In genomic region chr13:100752529-100752928, GRCm38 (mm10) we compare ENCODE assay signal across 27 mouse cellular contexts. TPM values are rescaled to one million over a fixed set of nuclear protein-coding genes. Genes with fewer than 3 reads are reported as not detected.
DNase-seq lines count a peak whose midpoint lies in the region; ATAC-seq and TF ChIP-seq lines count a peak whose summit lies in the region.
"Had no signal": no experiment of that assay in that cellular context is flagged by ENCODE, and none has a peak within 500 bp of the region (broad histone marks: within the 10 kb centered on the region; RNA-seq: fewer than 3 reads in every experiment).

No protein-coding gene starts in this region.

- DNase-seq in MEL (ENCODE audit: low read depth, low spot score): peak; percentile 80
- no peak for DNase-seq in liver, postnatal 0 days
- DNase-seq in midbrain, embryonic 14.5 days: no peak
- DNase-seq: adrenal gland, postnatal 10 days; B cell, adult 2 months; cerebellum, adult 8-10 months; cerebellum, postnatal 25 days; gastrocnemius, postnatal 10 days; heart, postnatal 36 days; kidney, adult 18-20 months; kidney, postnatal 36 days; lung, embryonic 14.5 days; lung, postnatal 14 days; right cerebral cortex, adult 18-20 months had no signal

- no peaks in the 10 kb centered on the region for H3K27me3 ChIP-seq in MEL (ENCODE audit: control insufficient read depth in 1 of 2, insufficient read depth in 2 of 2, low read length in 2 of 2)
- H3K27me3 ChIP-seq in liver, embryonic 12.5 days (replicated peaks): no peaks in the 10 kb centered on the region
- no peaks in the 10 kb centered on the region for H3K27me3 ChIP-seq in liver, postnatal 0 days (ENCODE audit: insufficient read depth, low read length)
- no peaks in the 10 kb centered on the region for H3K27me3 ChIP-seq in kidney, embryonic 16.5 days (ENCODE audit: insufficient read depth, low read length)
- H3K27me3 ChIP-seq in midbrain, embryonic 14.5 days (ENCODE audit: control insufficient read depth, insufficient read depth, low read length): no peaks in the 10 kb centered on the region
- H3K27me3 ChIP-seq: heart, embryonic 15.5 days; hindbrain, embryonic 13.5 days; kidney, embryonic 15.5 days; neural tube, embryonic 12.5 days; Patski had no signal

- no peak for TF ChIP-seq POLR2A in MEL (IDR thresholded peaks at IDR 0.05; ENCODE audit: control insufficient read depth in 1 of 2, insufficient read depth in 1 of 2, low read depth in 1 of 2, low read length in 2 of 2, poor library complexity in 1 of 2)

- TF ChIP-seq CTCF in MEL (IDR thresholded peaks at IDR 0.05 in 2 of 3, conservative IDR thresholded peaks at IDR 0.05 in 1 of 3; ENCODE audit: control insufficient read depth in 1 of 3, insufficient read depth in 1 of 3, low read depth in 2 of 3, low read length in 3 of 3, poor library complexity in 1 of 3, severe bottlenecking in 1 of 3): no peak
- TF ChIP-seq CTCF in liver, postnatal 0 days (IDR thresholded peaks at IDR 0.05; ENCODE audit: low read depth): no peak

- peaks cover 24 to 29% of the 10 kb centered on the region in 2 experiments for H3K4me1 ChIP-seq in MEL (ENCODE audit: control insufficient read depth in 1 of 2, insufficient read depth in 2 of 2, low read length in 2 of 2)
- peaks cover 59% of the 10 kb centered on the region for H3K4me1 ChIP-seq in liver, embryonic 12.5 days
- H3K4me1 ChIP-seq in liver, postnatal 0 days (ENCODE audit: insufficient read depth): peaks cover 22% of the 10 kb centered on the region; the same call in 1 of the 2 replicates
- H3K4me1 ChIP-seq in kidney, embryonic 16.5 days (ENCODE audit: insufficient read depth, low read length): peaks cover 3% of the 10 kb centered on the region; the same call in 1 of the 2 replicates
- H3K4me1 ChIP-seq in midbrain, embryonic 14.5 days (ENCODE audit: control insufficient read depth, insufficient read depth, low read length): no peaks in the 10 kb centered on the region
- H3K4me1 ChIP-seq: heart, embryonic 15.5 days; hindbrain, embryonic 13.5 days; kidney, embryonic 15.5 days; neural tube, embryonic 12.5 days had no signal

- no peaks in the 10 kb centered on the region for H3K79me2 ChIP-seq in MEL (ENCODE audit: control insufficient read depth, insufficient read depth, low read length, poor library complexity)

- peak overlapping the region; percentile 76 for H3K27ac ChIP-seq in MEL (ENCODE audit: control insufficient read depth, low read depth, low read length)
- H3K27ac ChIP-seq in liver, embryonic 12.5 days: peak overlapping the region; percentile 73
- no peak overlapping the region for H3K27ac ChIP-seq in liver, postnatal 0 days (ENCODE audit: low read depth)
- no peak overlapping the region for H3K27ac ChIP-seq in kidney, embryonic 16.5 days (ENCODE audit: low read length)
- H3K27ac ChIP-seq in midbrain, embryonic 14.5 days (replicated peaks; ENCODE audit: low read depth, low read length): no peak overlapping the region
- H3K27ac ChIP-seq: heart, embryonic 15.5 days; hindbrain, embryonic 13.5 days; kidney, embryonic 15.5 days; layer of hippocampus, adult 2 months; neural tube, embryonic 12.5 days had no signal

- WGBS in liver, embryonic 12.5 days (ENCODE audit: insufficient replicate concordance): 42% methylated on average over 8 of the region's 8 CpGs
- WGBS in liver, postnatal 0 days (ENCODE audit: insufficient replicate concordance): 60% methylated on average over 8 of the region's 8 CpGs
- 90% methylated on average over 8 of the region's 8 CpGs for WGBS in kidney, embryonic 16.5 days
- WGBS in midbrain, embryonic 14.5 days: 92% methylated on average over 8 of the region's 8 CpGs

- peak; percentile 35; the same call in 1 of the 2 replicates for ATAC-seq in erythroblast, adult 5-6 weeks (replicated peaks; ENCODE audit: low FRiP score, poor library complexity, severe bottlenecking)
- ATAC-seq in liver, embryonic 12.5 days: peak; percentile 74
- ATAC-seq in liver, postnatal 0 days: peak; percentile 28; the same call in 1 of the 2 replicates
- ATAC-seq in kidney, embryonic 16.5 days (ENCODE audit: low FRiP score, low TSS enrichment): no peak
- no peak for ATAC-seq in midbrain, embryonic 14.5 days (ENCODE audit: low FRiP score, low TSS enrichment)
- ATAC-seq: forebrain, embryonic 16.5 days; inflammation-experienced regulatory T-cells, adult 6 months; Patski had no signal

- H3K9me3 ChIP-seq in MEL (replicated peaks; ENCODE audit: insufficient read depth, low read length): no peaks in the 10 kb centered on the region
- H3K9me3 ChIP-seq in liver, embryonic 12.5 days (replicated peaks): no peaks in the 10 kb centered on the region
- no peaks in the 10 kb centered on the region for H3K9me3 ChIP-seq in liver, postnatal 0 days (ENCODE audit: low read length)
- no peaks in the 10 kb centered on the region for H3K9me3 ChIP-seq in kidney, embryonic 16.5 days (ENCODE audit: low read length)
- H3K9me3 ChIP-seq in midbrain, embryonic 14.5 days (ENCODE audit: control insufficient read depth, low read length): no peaks in the 10 kb centered on the region
- H3K9me3 ChIP-seq: heart, embryonic 15.5 days; hindbrain, embryonic 13.5 days; kidney, embryonic 15.5 days; neural tube, embryonic 12.5 days had no signal

- peak; percentile 72 to 76 for TF ChIP-seq EP300 in MEL (IDR thresholded peaks at IDR 0.05; ENCODE audit: low read depth in 1 of 2, low read length in 2 of 2)
- TF ChIP-seq EP300 in liver, postnatal 0 days (IDR thresholded peaks at IDR 0.05; ENCODE audit: low read depth): no peak

- peak overlapping the region; percentile 38 for H3K9ac ChIP-seq in MEL (ENCODE audit: control insufficient read depth, low read depth, low read length, poor library complexity, severe bottlenecking)
- H3K9ac ChIP-seq in liver, embryonic 12.5 days: peak overlapping the region; percentile 23; the same call in 1 of the 2 replicates
- no peak overlapping the region for H3K9ac ChIP-seq in liver, postnatal 0 days (replicated peaks)
- no peak overlapping the region for H3K9ac ChIP-seq in kidney, embryonic 16.5 days (replicated peaks; ENCODE audit: low read length)
- no peak overlapping the region for H3K9ac ChIP-seq in midbrain, embryonic 14.5 days (replicated peaks; ENCODE audit: low read length)
- H3K9ac ChIP-seq: heart, embryonic 15.5 days; hindbrain, embryonic 13.5 days; kidney, embryonic 15.5 days; lung, embryonic 14.5 days; neural tube, embryonic 12.5 days had no signal

- peak overlapping the region; percentile 47 for H3K4me2 ChIP-seq in liver, embryonic 12.5 days
- no peak overlapping the region for H3K4me2 ChIP-seq in liver, postnatal 0 days (ENCODE audit: low read depth, low read length)
- H3K4me2 ChIP-seq in kidney, embryonic 16.5 days (replicated peaks; ENCODE audit: low read depth, low read length): no peak overlapping the region
- H3K4me2 ChIP-seq in midbrain, embryonic 14.5 days (ENCODE audit: low read length): no peak overlapping the region
- H3K4me2 ChIP-seq: heart, embryonic 15.5 days; hindbrain, embryonic 13.5 days; kidney, embryonic 15.5 days; lung, embryonic 14.5 days; midbrain, embryonic 11.5 days; neural tube, embryonic 12.5 days had no signal

- no peak for TF ChIP-seq RAD21 in MEL (IDR thresholded peaks at IDR 0.05; ENCODE audit: low read depth, low read length)

- peaks cover 0 to 38% of the 10 kb centered on the region in 2 experiments; a peak in 2 of 4 replicates for H3K36me3 ChIP-seq in MEL (ENCODE audit: control insufficient read depth in 1 of 2, insufficient read depth in 2 of 2, low read length in 2 of 2)
- H3K36me3 ChIP-seq in liver, embryonic 12.5 days: no peaks in the 10 kb centered on the region
- H3K36me3 ChIP-seq in liver, postnatal 0 days (replicated peaks; ENCODE audit: insufficient read depth, low read length): no peaks in the 10 kb centered on the region
- no peaks in the 10 kb centered on the region for H3K36me3 ChIP-seq in kidney, embryonic 16.5 days (ENCODE audit: insufficient read depth, low read length)
- H3K36me3 ChIP-seq in midbrain, embryonic 14.5 days (ENCODE audit: control insufficient read depth, insufficient read depth, low read length): no peaks in the 10 kb centered on the region
- H3K36me3 ChIP-seq: heart, embryonic 15.5 days; hindbrain, embryonic 13.5 days; kidney, embryonic 15.5 days; neural tube, embryonic 12.5 days had no signal

- 0 out of 4 replicates have a peak overlapping the region, but pooled peaks of 1 of the 2 experiments have one; percentile 9 for H3K4me3 ChIP-seq in MEL (ENCODE audit: control insufficient read depth in 1 of 2, insufficient read depth in 1 of 2, low read depth in 2 of 2, low read length in 2 of 2)
- 0 out of 2 replicates have a peak overlapping the region, but pooled peaks have one; percentile 4 for H3K4me3 ChIP-seq in liver, embryonic 12.5 days
- H3K4me3 ChIP-seq in liver, postnatal 0 days (ENCODE audit: low read depth, low read length): no peak overlapping the region
- H3K4me3 ChIP-seq in kidney, embryonic 16.5 days (ENCODE audit: low read length): no peak overlapping the region
- H3K4me3 ChIP-seq in midbrain, embryonic 14.5 days (replicated peaks; ENCODE audit: low read depth, low read length): no peak overlapping the region
- H3K4me3 ChIP-seq: heart, embryonic 15.5 days; hindbrain, embryonic 13.5 days; kidney, embryonic 15.5 days; layer of hippocampus, adult 2 months; myocyte; neural tube, embryonic 12.5 days had no signal

RNA-seq across cellular contexts. Expression of gene Mrps36, which starts 8.1 kb away (rescaled TPM):
- total RNA-seq in MEL (2012; rRNA removed): 60.4 and 73.1 TPM in 2 replicates
- polyA plus RNA-seq in MEL (2012; ENCODE audit: insufficient read depth in 1 of 2, insufficient read length in 2 of 2, low read depth in 1 of 2, low replicate concordance in 2 of 2, missing spikeins in 1 of 2): 10 to 100 TPM in 1 of 2 experiments, not detected in 1; 91.1 TPM
- total RNA-seq in erythroblast, adult 5-6 weeks (2015; ENCODE audit: low replicate concordance): 13.0 and 19.8 TPM in 2 replicates
- 13.2 and 22.6 TPM in 2 replicates for total RNA-seq in erythroblast, adult 5-6 weeks (2017; ENCODE audit: low replicate concordance)
- 174 and 179 TPM in 2 replicates for polyA plus RNA-seq in liver, embryonic 12.5 days (2016; fragmentation: Nextera tagmentation; extraction: Ambion mirVana)
- 120 and 126 TPM in 2 replicates for polyA plus RNA-seq in liver, postnatal 0 days (2015; fragmentation: Nextera tagmentation; extraction: Ambion mirVana)
- polyA plus RNA-seq in kidney, embryonic 16.5 days (2015; fragmentation: Nextera tagmentation; extraction: Ambion mirVana): 171 and 174 TPM in 2 replicates
- 132 and 142 TPM in 2 replicates for polyA plus RNA-seq in midbrain, embryonic 14.5 days (2014; fragmentation: Nextera tagmentation; extraction: Ambion mirVana)

RNA-seq across cellular contexts. Expression of gene Cdk7, which starts 21.8 kb away (rescaled TPM):
- total RNA-seq in MEL (2012; rRNA removed): 63.0 and 67.7 TPM in 2 replicates
- 10 to 100 TPM in 1 of 2 experiments, not detected in 1; 87.1 TPM for polyA plus RNA-seq in MEL (2012; ENCODE audit: insufficient read depth in 1 of 2, insufficient read length in 2 of 2, low read depth in 1 of 2, low replicate concordance in 2 of 2, missing spikeins in 1 of 2)
- total RNA-seq in erythroblast, adult 5-6 weeks (2015; ENCODE audit: low replicate concordance): 5.0 and 16.1 TPM in 2 replicates
- total RNA-seq in erythroblast, adult 5-6 weeks (2017; ENCODE audit: low replicate concordance): 12.5 and 13.5 TPM in 2 replicates
- 60.1 TPM in 2 replicates for polyA plus RNA-seq in liver, embryonic 12.5 days (2016; fragmentation: Nextera tagmentation; extraction: Ambion mirVana)
- 24.3 and 25.0 TPM in 2 replicates for polyA plus RNA-seq in liver, postnatal 0 days (2015; fragmentation: Nextera tagmentation; extraction: Ambion mirVana)
- 102 and 103 TPM in 2 replicates for polyA plus RNA-seq in kidney, embryonic 16.5 days (2015; fragmentation: Nextera tagmentation; extraction: Ambion mirVana)
- polyA plus RNA-seq in midbrain, embryonic 14.5 days (2014; fragmentation: Nextera tagmentation; extraction: Ambion mirVana): 43.2 and 46.0 TPM in 2 replicates

RNA-seq across cellular contexts. Expression of gene Cenph, which starts 23.2 kb away (rescaled TPM):
- 32.2 and 33.3 TPM in 2 replicates for total RNA-seq in MEL (2012; rRNA removed)
- 10 to 100 TPM in 1 of 2 experiments, not detected in 1; 48.8 TPM for polyA plus RNA-seq in MEL (2012; ENCODE audit: insufficient read depth in 1 of 2, insufficient read length in 2 of 2, low read depth in 1 of 2, low replicate concordance in 2 of 2, missing spikeins in 1 of 2)
- 29.9 and 45.5 TPM in 2 replicates for total RNA-seq in erythroblast, adult 5-6 weeks (2015; ENCODE audit: low replicate concordance)
- 19.2 and 24.7 TPM in 2 replicates for total RNA-seq in erythroblast, adult 5-6 weeks (2017; ENCODE audit: low replicate concordance)
- polyA plus RNA-seq in liver, embryonic 12.5 days (2016; fragmentation: Nextera tagmentation; extraction: Ambion mirVana): 45.3 and 47.4 TPM in 2 replicates
- polyA plus RNA-seq in liver, postnatal 0 days (2015; fragmentation: Nextera tagmentation; extraction: Ambion mirVana): 19.4 and 19.6 TPM in 2 replicates
- polyA plus RNA-seq in kidney, embryonic 16.5 days (2015; fragmentation: Nextera tagmentation; extraction: Ambion mirVana): 35.6 and 39.8 TPM in 2 replicates
- polyA plus RNA-seq in midbrain, embryonic 14.5 days (2014; fragmentation: Nextera tagmentation; extraction: Ambion mirVana): 5.1 and 8.3 TPM in 2 replicates

RNA-seq across cellular contexts. Expression of gene Ccnb1, which starts 33.8 kb away (rescaled TPM):
- 139 and 185 TPM in 2 replicates for total RNA-seq in MEL (2012; rRNA removed)
- polyA plus RNA-seq in MEL (2012; ENCODE audit: insufficient read depth in 1 of 2, insufficient read length in 2 of 2, low read depth in 1 of 2, low replicate concordance in 2 of 2, missing spikeins in 1 of 2): 100 to 1,000 TPM; 229 to 682 TPM
- 64.0 and 69.2 TPM in 2 replicates for total RNA-seq in erythroblast, adult 5-6 weeks (2015; ENCODE audit: low replicate concordance)
- total RNA-seq in erythroblast, adult 5-6 weeks (2017; ENCODE audit: low replicate concordance): 97.6 and 133 TPM in 2 replicates
- 284 and 289 TPM in 2 replicates for polyA plus RNA-seq in liver, embryonic 12.5 days (2016; fragmentation: Nextera tagmentation; extraction: Ambion mirVana)
- polyA plus RNA-seq in liver, postnatal 0 days (2015; fragmentation: Nextera tagmentation; extraction: Ambion mirVana): 74.6 and 85.2 TPM in 2 replicates
- polyA plus RNA-seq in kidney, embryonic 16.5 days (2015; fragmentation: Nextera tagmentation; extraction: Ambion mirVana): 269 and 273 TPM in 2 replicates
- polyA plus RNA-seq in midbrain, embryonic 14.5 days (2014; fragmentation: Nextera tagmentation; extraction: Ambion mirVana): 31.0 and 69.9 TPM in 2 replicates

Comparison
In these comparisons a context has a peak if more than half of its experiments do, and no peak if none do; other contexts are left out.
1. H3K27ac ChIP-seq: peak in MEL (single experiment) and liver, embryonic 12.5 days (single experiment); none in liver, postnatal 0 days (single experiment), kidney, embryonic 16.5 days (single experiment) and midbrain, embryonic 14.5 days (single experiment).
2. H3K9ac ChIP-seq: peak in MEL (single experiment) and liver, embryonic 12.5 days (single experiment); none in liver, postnatal 0 days (single experiment), kidney, embryonic 16.5 days (single experiment) and midbrain, embryonic 14.5 days (single experiment).
3. ATAC-seq: peak in erythroblast, adult 5-6 weeks (single experiment), liver, embryonic 12.5 days (single experiment) and liver, postnatal 0 days (single experiment); none in kidney, embryonic 16.5 days (single experiment) and midbrain, embryonic 14.5 days (single experiment).